Mouse (Mus musculus): ENCODE data around the gene Afg1l. TPM values are rescaled to one million over a fixed set of nuclear protein-coding genes. Genes with fewer than 3 reads are reported as not detected.

Afg1l gene
- polyA plus RNA-seq, 1 experiment from 2014 or later = 4.8 TPM

- no peak for DNase-seq (ENCODE audit: low spot score)
These were observed 87.9 kb downstream of the Afg1l start for GRCm38 (mm10) chr10:42390436-42390835.

GRCm38 (mm10) chr10:42388181-42388580 lies 90.2 kb downstream of the Afg1l start:
- no peaks in the 10 kb centered on the region for H3K9me3 ChIP-seq
- no peak overlapping the region for H3K4me3 ChIP-seq
- H3K27ac ChIP-seq = no peak overlapping the region
- no peaks in the 10 kb centered on the region for H3K36me3 ChIP-seq
- DNase-seq (ENCODE audit: low spot score) = no peak
- peaks cover 23% of the 10 kb centered on the region for H3K4me1 ChIP-seq (replicated peaks)
- peaks cover 3% of the 10 kb centered on the region; the same call in 1 of the 2 replicates for H3K27me3 ChIP-seq (ENCODE audit: insufficient read depth, poor library complexity, severe bottlenecking)

More at GRCm38 (mm10) chr10:42390436-42390835, 87.9 kb downstream of the Afg1l start:
- H3K36me3 ChIP-seq = peaks cover 8% of the 10 kb centered on the region; the same call in 1 of the 2 replicates
- no peak overlapping the region for H3K4me3 ChIP-seq
- WGBS = 74% methylated on average over 11 of the region's 11 CpGs
- H3K4me1 ChIP-seq (replicated peaks) = peaks cover 4% of the 10 kb centered on the region
- H3K27ac ChIP-seq = no peak overlapping the region
- H3K9me3 ChIP-seq = peaks cover 3% of the 10 kb centered on the region; the same call in 1 of the 2 replicates
- no peaks in the 10 kb centered on the region for H3K27me3 ChIP-seq (ENCODE audit: insufficient read depth, poor library complexity, severe bottlenecking)

- no peak overlapping the region for H3K4me3 ChIP-seq
- WGBS = 42% methylated on average over 13 of the region's 13 CpGs
These were observed 93.3 kb downstream of the Afg1l start for GRCm38 (mm10) chr10:42384946-42385644.

GRCm38 (mm10) chr10:42383708-42384107 lies 94.7 kb downstream of the Afg1l start:
- Histone ChIP-seq H3K9me3 (no peaks in the 10 kb centered on the region), H3K36me3 (no peaks in the 10 kb centered on the region), H3K4me3 (no peak overlapping the region), H3K27ac (no peak overlapping the region), H3K27me3 (ENCODE audit: insufficient read depth, poor library complexity, severe bottlenecking) (peaks cover 3% of the 10 kb centered on the region; the same call in 1 of the 2 replicates), H3K4me1 (replicated peaks) (peaks cover 23% of the 10 kb centered on the region)
- no peak for DNase-seq (ENCODE audit: low spot score)
- WGBS = 59% methylated on average over 6 of the region's 6 CpGs

More at GRCm38 (mm10) chr10:42384946-42385644, 93.3 kb downstream of the Afg1l start:
- no peak for DNase-seq (ENCODE audit: low spot score)
- Histone ChIP-seq H3K4me1 (replicated peaks) (peaks cover 23% of the 10 kb centered on the region), H3K27ac (no peak overlapping the region), H3K9me3 (no peaks in the 10 kb centered on the region), H3K27me3 (ENCODE audit: insufficient read depth, poor library complexity, severe bottlenecking) (peaks cover 3% of the 10 kb centered on the region; the same call in 1 of the 2 replicates), H3K36me3 (no peaks in the 10 kb centered on the region)

- Histone ChIP-seq H3K4me1 (replicated peaks) (no peaks in the 10 kb centered on the region), H3K9me3 (peaks cover 3% of the 10 kb centered on the region; the same call in 1 of the 2 replicates), H3K4me3 (no peak overlapping the region), H3K27me3 (ENCODE audit: insufficient read depth, poor library complexity, severe bottlenecking) (no peaks in the 10 kb centered on the region), H3K27ac (no peak overlapping the region), H3K36me3 (no peaks in the 10 kb centered on the region)
- 89% methylated on average over 10 of the region's 10 CpGs for WGBS
- DNase-seq (ENCODE audit: low spot score) = no peak
These were observed 114.1 kb downstream of the Afg1l start for GRCm38 (mm10) chr10:42364216-42364615.

- WGBS = 52% methylated on average over 3 of the region's 3 CpGs
- Histone ChIP-seq H3K36me3 (no peaks in the 10 kb centered on the region), H3K9me3 (no peaks in the 10 kb centered on the region), H3K27ac (no peak overlapping the region), H3K4me3 (no peak overlapping the region), H3K4me1 (replicated peaks) (no peaks in the 10 kb centered on the region), H3K27me3 (ENCODE audit: insufficient read depth, poor library complexity, severe bottlenecking) (no peaks in the 10 kb centered on the region)
- peak; percentile 39 for DNase-seq (ENCODE audit: low spot score)
These were observed 122.4 kb downstream of the Afg1l start for GRCm38 (mm10) chr10:42355980-42356379.

- peaks cover 2% of the 10 kb centered on the region; the same call in 1 of the 2 replicates for H3K9me3 ChIP-seq
- H3K4me3 ChIP-seq = no peak overlapping the region
- WGBS = 95% methylated on average over 5 of the region's 5 CpGs
- H3K4me1 ChIP-seq (replicated peaks) = peaks cover 19% of the 10 kb centered on the region
- no peak for DNase-seq (ENCODE audit: low spot score)
- H3K36me3 ChIP-seq = no peaks in the 10 kb centered on the region
- peaks cover 11% of the 10 kb centered on the region; the same call in 1 of the 2 replicates for H3K27me3 ChIP-seq (ENCODE audit: insufficient read depth, poor library complexity, severe bottlenecking)
- no peak overlapping the region for H3K27ac ChIP-seq
These were observed 130.4 kb downstream of the Afg1l start for GRCm38 (mm10) chr10:42347986-42348385.

- no peak overlapping the region for H3K4me3 ChIP-seq
- H3K27ac ChIP-seq = peak overlapping the region; percentile 53; the same call in 1 of the 2 replicates
- H3K4me1 ChIP-seq (replicated peaks) = peaks cover 19% of the 10 kb centered on the region
- 78% methylated on average over 5 of the region's 5 CpGs for WGBS
- no peak for DNase-seq (ENCODE audit: low spot score)
- H3K27me3 ChIP-seq (ENCODE audit: insufficient read depth, poor library complexity, severe bottlenecking) = peaks cover 11% of the 10 kb centered on the region; the same call in 1 of the 2 replicates
- peaks cover 2% of the 10 kb centered on the region; the same call in 1 of the 2 replicates for H3K9me3 ChIP-seq
- no peaks in the 10 kb centered on the region for H3K36me3 ChIP-seq
These were observed 131.2 kb downstream of the Afg1l start for GRCm38 (mm10) chr10:42347127-42347526.

GRCm38 (mm10) chr10:42346179-42346877 lies 132.0 kb downstream of the Afg1l start:
- H3K4me3 ChIP-seq = no peak overlapping the region
- no peaks in the 10 kb centered on the region for H3K36me3 ChIP-seq
- H3K4me1 ChIP-seq (replicated peaks) = peaks cover 23% of the 10 kb centered on the region
- 40% methylated on average over 12 of the region's 12 CpGs for WGBS
- H3K27me3 ChIP-seq (ENCODE audit: insufficient read depth, poor library complexity, severe bottlenecking) = peaks cover 11% of the 10 kb centered on the region; the same call in 1 of the 2 replicates
- DNase-seq (ENCODE audit: low spot score) = peak; percentile 33
- H3K27ac ChIP-seq = peak overlapping the region; percentile 45; the same call in 1 of the 2 replicates
- H3K9me3 ChIP-seq = peaks cover 2% of the 10 kb centered on the region; the same call in 1 of the 2 replicates

- Histone ChIP-seq H3K27ac (no peak overlapping the region), H3K4me3 (no peak overlapping the region), H3K4me1 (replicated peaks) (peaks cover 58% of the 10 kb centered on the region), H3K36me3 (no peaks in the 10 kb centered on the region), H3K9me3 (peaks cover 2% of the 10 kb centered on the region; the same call in 1 of the 2 replicates), H3K27me3 (ENCODE audit: insufficient read depth, poor library complexity, severe bottlenecking) (peaks cover 4% of the 10 kb centered on the region; the same call in 1 of the 2 replicates)
- 94% methylated on average over 5 of the region's 5 CpGs for WGBS
- no peak for DNase-seq (ENCODE audit: low spot score)
These were observed 135.7 kb downstream of the Afg1l start for GRCm38 (mm10) chr10:42342714-42343113.

- Histone ChIP-seq H3K4me3 (no peak overlapping the region), H3K36me3 (no peaks in the 10 kb centered on the region), H3K9me3 (peaks cover 2% of the 10 kb centered on the region; the same call in 1 of the 2 replicates), H3K27ac (no peak overlapping the region), H3K4me1 (replicated peaks) (peaks cover 57% of the 10 kb centered on the region), H3K27me3 (ENCODE audit: insufficient read depth, poor library complexity, severe bottlenecking) (peaks cover 9% of the 10 kb centered on the region)
- no peak for DNase-seq (ENCODE audit: low spot score)
- 81% methylated on average over 11 of the region's 11 CpGs for WGBS
These were observed 136.4 kb downstream of the Afg1l start for GRCm38 (mm10) chr10:42341815-42342457.

- no peak overlapping the region for H3K27ac ChIP-seq
- no peak for DNase-seq (ENCODE audit: low spot score)
These were observed 138.0 kb downstream of the Afg1l start for GRCm38 (mm10) chr10:42340426-42340793.

More at GRCm38 (mm10) chr10:42340426-42340793, 138.0 kb downstream of the Afg1l start:
- Histone ChIP-seq H3K9me3 (peaks cover 2% of the 10 kb centered on the region; the same call in 1 of the 2 replicates), H3K4me1 (replicated peaks) (peaks cover 45% of the 10 kb centered on the region), H3K4me3 (no peak overlapping the region), H3K36me3 (no peaks in the 10 kb centered on the region), H3K27me3 (ENCODE audit: insufficient read depth, poor library complexity, severe bottlenecking) (peaks cover 14% of the 10 kb centered on the region)
- WGBS = 37% methylated on average over 6 of the region's 6 CpGs

Data from hindbrain, embryonic 10.5 days (tissue).